Mouse (Mus musculus) E14TG2a.4 (cell line): ENCODE measurements around the gene Ugt1a2.

Experiments used
- CTCF ChIP-seq: conservative IDR thresholded peaks from 2 replicates; pipeline ENCODE4 v1.5.1; 2014; ENCODE audit warnings: low read length
- POU5F1 ChIP-seq: IDR thresholded peaks from 2 replicates; pipeline ENCODE4 v1.6.1; 2014; ENCODE audit warnings: low read length, borderline replicate concordance

- TF ChIP-seq CTCF = no peak
- TF ChIP-seq POU5F1 = no peak
Observed at GRCm38 (mm10) chr1:88264869-88265240, 64.5 kb downstream of the Ugt1a2 start.
